Mouse (Mus musculus) naive thymus-derived CD4-positive, alpha-beta T cell, adult 5 months (primary cell): ENCODE data around the gene Dtd1. TPM values are rescaled to one million over a fixed set of nuclear protein-coding genes. Genes with fewer than 3 reads are reported as not detected.

Experiments
- polyA plus RNA-seq: library from polyadenylated mRNA; unstranded; fragments of 100-300 nt; shearing (Covaris generic); gene quantifications from one replicate; pipeline ENCODE4 v1.2.1, GENCODE M21; 2017

Gene Dtd1
- 57.0 TPM for polyA plus RNA-seq

DNA sequence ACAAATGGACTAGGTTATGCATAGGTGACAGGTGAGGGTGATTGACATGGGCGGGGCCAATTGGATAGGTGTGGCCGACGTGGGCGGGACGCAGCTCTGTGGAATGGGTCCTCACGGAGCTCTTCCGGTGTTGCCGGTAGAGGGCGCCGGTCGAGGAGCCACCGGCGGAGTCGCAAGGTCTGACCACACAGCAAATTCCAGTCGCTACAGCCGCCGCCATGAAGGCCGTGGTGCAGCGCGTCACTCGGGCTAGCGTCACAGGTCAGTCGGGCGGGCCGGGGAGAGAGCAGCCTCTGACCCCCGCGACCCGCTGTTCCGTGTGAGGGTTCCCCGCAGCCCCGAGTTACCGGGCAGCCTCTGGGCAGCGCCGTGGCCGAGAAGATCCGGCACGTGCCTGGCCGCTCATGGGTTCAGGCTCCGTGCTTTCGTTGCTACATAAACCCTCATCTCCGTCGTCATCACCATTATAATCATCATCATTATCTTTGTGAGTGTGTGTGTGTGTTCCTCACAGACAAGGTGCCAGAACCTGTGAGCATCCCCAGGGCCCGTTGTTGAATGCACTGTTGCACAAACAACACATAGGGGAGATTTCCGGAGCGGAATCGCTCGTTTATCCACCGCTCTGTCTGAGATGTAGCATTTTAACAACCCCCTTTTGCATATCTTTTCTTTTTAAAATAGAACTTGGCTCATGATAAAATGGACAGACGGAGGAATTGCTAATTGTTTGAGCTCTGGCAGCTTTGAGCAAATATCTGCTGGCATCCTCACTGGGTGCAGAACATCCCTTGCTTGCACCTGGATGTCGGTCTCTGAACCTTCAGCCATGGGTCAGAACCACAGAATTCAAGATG lies at the start of gene Dtd1:
TSS of gene Dtd1 (plus strand) at position 67 of the 857 bp plus-strand sequence.

DNA sequence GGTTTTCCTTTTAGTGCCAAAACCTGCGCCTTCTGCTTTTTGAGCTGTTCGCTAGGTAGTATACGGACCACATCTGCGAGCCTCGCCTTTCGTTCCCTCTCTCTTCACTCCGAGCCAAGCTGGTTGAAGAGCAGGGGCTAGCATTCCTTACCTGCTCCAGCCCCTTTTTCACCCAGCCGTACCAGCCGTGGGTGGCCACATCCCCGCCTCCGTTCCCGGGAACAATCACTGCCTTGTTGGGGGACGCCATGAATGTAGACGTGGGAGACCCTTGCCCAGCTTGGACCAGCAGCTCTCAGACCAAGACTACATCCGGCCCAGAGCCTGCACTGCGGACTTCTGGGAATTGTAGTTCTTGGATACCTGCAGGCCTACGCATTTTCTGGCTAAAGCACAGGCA lies 49.2 kb upstream of the Dtd1 start, which contains the start of gene Rbbp9:
TSS of gene Rbbp9 (minus strand) at position 341 of the 400 bp plus-strand sequence.

GRCm38 (mm10) chr2:144555820-144556552 lies 43.7 kb upstream of the Dtd1 start, which contains the start of gene Sec23b:
Sec23b (plus strand) TSS chr2:144556229.

GRCm38 (mm10) chr2:144593951-144594651 lies 5.6 kb upstream of the Dtd1 start, which contains the start of gene Smim26:
Smim26 (plus strand) TSS chr2:144594054.

Other genes with a start within 250 kb of the Dtd1 start
- gene Kat14, start 230.9 kb upstream of the Dtd1 start, polyA plus RNA-seq = 35.3 TPM
- gene Pet117, start 230.9 kb upstream of the Dtd1 start, polyA plus RNA-seq = not detected
- 0.12 TPM for gene Dzank1, start 72.5 kb upstream of the Dtd1 start, polyA plus RNA-seq
- gene Polr3f, start 72.2 kb upstream of the Dtd1 start, polyA plus RNA-seq = 21.8 TPM
- gene Rbbp9, start 49.0 kb upstream of the Dtd1 start, polyA plus RNA-seq = 4.5 TPM
- 74.5 TPM for gene Sec23b, start 43.7 kb upstream of the Dtd1 start, polyA plus RNA-seq
- gene Smim26, start 5.8 kb upstream of the Dtd1 start, polyA plus RNA-seq = 12.4 TPM
- not detected for gene Scp2d1, start 223.8 kb downstream of the Dtd1 start, polyA plus RNA-seq